Mouse (Mus musculus): Measurements from ENCODE around the gene Glud1. TPM values are rescaled to one million over a fixed set of nuclear protein-coding genes. Genes with fewer than 3 reads are reported as not detected.
"Not testable (repeated sequence)": the region's sequence is repeated elsewhere in the genome, so short reads cannot be mapped to it uniquely, and the experiment has no call there.

The Glud1 gene
- total RNA-seq, 2 experiments from 2014 or later, result 288 to 343 TPM

DNA sequence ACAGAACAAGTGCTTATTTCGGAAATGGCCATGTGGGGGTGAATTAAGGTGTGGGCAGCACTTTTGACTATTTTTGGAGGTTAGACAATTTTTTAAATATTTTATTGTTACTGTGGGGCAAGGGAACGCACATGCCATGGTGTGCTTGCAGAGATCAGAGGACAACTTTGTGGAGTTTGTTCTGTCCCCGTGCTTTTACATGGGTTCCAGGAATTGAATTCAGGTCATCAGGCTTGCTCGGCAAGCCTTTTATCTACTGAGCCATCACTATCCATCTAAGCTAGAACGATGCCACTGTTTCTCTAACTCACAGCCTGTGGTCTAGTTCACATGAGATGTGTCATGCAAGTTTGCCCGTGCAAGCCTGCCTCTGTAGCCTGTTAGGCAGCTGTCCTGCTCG, 37.8 kb downstream of the Glud1 start:
- no peak for DNase-seq (ENCODE audit: extremely low spot score in 1 of 2, low spot score in 1 of 2)

DNA sequence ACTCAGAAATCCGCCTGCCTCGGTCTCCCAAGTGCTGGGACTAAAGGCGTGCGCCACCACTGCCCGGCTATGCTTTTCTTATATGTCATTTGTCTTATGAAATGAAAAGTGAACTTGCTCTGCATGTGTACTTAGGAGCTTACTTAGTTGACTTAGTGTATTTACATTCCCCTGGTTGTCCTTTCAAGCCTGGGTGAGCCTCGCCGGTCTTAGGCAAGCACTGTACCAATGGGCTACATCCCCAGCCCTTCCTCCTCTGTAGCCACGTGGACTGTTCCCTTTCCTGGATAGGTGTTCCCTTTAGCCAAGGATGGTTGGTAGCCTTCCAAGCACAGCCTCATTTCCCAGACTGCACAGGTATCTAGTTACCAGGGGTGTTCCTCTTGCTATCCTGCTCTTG, 38.5 kb downstream of the Glud1 start:
- DNase-seq (ENCODE audit: extremely low spot score in 1 of 2, low spot score in 1 of 2), result no peak

DNA sequence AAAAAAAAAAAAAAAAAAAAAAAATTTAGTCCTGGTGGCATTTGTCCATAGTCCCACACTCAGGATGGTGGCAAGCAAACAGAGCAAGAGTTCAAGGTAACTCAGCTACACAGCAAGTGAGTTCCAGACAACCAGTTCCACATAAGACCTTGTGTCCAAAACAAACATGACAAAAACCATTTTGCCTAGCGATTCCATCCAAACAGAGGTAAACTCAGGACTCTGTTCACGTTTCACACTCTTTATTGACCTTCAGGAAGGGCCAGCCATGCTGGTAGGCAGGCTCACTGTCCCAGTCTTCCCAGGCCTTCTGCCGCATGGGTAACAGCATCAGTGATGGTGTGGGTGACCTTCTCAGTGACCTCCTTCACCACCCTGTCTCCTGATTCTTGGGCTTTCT, 41.1 kb downstream of the Glud1 start:
- no peak for DNase-seq (ENCODE audit: extremely low spot score in 1 of 2, low spot score in 1 of 2)

DNA sequence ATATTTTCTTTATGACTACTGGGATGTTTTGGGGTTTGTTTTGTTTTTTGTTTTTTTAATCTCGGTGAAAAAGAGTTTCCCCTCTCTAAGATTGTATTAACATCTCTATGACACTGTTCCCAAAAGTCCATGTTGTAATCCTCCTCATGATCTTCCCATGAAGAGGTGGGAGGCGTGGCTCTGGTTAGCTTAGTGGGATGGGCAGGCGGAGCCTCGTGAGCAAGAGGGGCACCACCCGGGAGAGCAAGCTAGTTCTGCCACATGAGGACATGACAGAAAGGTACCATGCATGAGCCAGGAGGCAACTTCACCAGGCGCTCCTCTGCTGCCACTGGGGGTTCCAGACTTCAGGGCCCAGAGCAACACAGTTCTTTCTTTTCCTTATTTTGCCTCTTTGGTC, 42.0 kb downstream of the Glud1 start:
- no peak for DNase-seq (ENCODE audit: extremely low spot score in 1 of 2, low spot score in 1 of 2)

DNA sequence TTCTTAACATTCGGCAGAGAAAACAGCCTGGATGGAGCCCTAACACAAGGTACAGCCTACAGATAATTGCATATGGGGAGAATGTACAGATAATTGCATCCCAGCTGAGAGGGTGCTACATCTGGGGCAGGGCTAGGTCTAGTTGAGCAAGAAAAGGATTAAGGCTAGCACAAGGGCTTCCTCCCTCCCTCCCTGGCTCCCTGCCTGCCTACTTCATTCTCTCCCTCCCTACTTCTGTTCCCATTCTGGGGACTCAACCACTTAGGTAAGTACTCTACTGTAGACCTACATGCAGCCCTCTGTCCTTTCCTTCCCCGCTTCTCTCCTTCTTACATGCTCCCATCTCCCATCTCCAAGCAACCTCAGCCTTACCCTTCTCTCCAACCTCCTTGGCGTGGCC, 42.8 kb downstream of the Glud1 start:
- DNase-seq (ENCODE audit: extremely low spot score in 1 of 2, low spot score in 1 of 2), result no peak

DNA sequence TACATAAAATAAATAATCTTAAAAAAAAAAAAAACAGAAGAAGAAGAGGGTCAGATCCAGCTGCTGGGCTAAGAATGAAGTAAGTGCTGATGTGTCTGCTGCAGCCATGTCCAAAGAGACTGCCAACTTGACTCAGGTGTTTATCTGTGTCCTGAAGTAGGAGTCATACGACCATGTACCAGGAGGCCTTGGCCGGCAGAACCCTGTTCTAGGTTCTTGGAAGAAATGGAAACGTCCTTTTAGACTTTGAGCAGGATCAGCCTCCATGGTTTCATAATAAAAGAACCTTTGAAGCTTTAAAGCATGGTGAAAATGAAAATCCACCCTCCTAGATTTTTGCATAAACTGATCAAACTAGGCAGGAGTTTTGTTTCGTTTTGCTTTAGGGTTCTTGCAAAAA, 43.9 kb downstream of the Glud1 start:
- no peak for DNase-seq (ENCODE audit: extremely low spot score in 1 of 2, low spot score in 1 of 2)

DNA sequence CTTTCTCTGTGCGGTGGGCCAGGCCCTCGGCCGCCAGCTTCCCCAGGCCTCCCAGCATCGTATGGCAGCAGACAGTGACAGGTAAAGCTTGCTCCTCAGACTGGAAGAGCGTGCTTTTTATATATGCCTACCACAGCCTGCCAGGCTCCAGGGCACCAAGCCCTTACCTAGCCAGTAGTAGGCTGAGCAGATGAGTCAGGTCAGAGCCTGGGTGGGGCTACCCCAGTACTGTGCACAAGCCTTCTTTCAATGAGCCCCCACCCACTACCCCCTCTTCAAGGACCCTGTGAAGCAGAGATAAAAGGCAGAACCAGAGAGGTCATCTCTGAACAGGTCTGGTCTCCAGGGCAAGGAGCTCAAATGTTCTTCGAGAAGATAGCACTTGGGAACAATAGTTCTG, 44.8 kb downstream of the Glud1 start, which contains the start of gene Fam25c:
Gene Fam25c (minus strand): TSS at position 133 of the 400 bp plus-strand sequence.
- DNase-seq (ENCODE audit: extremely low spot score in 1 of 2, low spot score in 1 of 2), result no peak

DNA sequence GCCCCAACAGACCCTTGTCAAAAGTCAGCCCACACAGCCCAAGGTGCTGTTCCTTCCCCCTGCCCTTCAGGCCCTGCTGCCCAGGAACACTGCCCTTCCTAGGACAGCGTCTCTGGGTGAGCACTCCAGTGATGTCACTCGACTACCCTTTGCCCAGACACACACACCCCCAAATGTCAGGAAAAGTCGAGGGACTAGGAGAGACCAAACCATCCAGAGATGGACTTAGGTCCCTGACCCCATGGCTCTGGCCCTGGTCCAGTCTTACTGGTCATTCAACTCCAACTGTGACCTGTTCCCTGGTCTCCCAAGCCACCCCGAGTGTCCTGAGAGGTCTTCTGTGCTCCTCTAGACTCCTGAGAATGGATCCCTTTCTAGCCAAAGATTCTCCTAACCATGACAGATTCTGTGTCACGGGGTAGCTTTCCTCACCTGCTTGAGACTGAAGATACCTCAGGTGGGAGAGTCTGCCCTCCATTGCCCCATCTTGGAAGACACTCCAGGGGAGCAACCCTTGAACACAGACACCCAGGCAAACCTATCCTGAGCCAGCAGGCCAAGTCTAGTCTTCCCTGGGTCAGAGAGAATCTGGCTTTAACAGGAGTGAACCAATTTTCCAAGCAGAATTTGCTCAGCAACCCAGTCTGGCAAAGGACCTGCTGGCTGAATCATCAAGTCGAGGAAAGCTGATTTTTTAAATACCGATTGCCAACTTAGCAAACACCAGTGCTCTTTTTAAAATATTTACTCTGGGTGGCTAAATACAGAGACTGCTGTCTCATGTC, 47.3 kb downstream of the Glud1 start:
- no peak for DNase-seq (ENCODE audit: extremely low spot score in 1 of 2, low spot score in 1 of 2)

DNA sequence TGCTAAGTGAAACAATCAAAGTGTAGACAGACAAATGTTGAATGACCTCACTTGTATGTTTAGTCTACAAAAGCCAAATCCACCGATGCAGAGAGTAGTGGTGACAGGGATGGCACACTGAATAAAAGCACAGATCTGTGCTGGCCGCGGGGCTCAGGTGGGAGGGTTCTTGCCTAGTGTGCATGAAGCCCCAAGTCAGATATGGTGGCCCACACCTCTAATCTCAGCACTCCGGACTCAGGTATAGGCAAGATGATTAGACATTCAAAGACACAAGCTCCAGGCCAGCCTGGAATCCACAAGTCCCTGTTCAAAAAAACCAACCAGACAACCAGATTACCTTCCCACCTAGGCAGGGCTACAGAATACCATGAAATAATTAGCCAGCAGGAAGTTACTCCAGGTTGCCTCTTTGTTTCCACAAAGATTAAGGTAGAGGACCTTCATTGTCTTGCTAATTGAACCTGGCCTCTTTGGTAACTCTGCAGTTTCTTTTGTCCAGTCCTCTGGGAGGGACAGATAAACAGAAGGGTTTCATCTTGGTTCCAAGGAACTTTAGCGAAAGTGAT, 49.2 kb downstream of the Glud1 start:
- no peak for DNase-seq (ENCODE audit: extremely low spot score in 1 of 2, low spot score in 1 of 2)

DNA sequence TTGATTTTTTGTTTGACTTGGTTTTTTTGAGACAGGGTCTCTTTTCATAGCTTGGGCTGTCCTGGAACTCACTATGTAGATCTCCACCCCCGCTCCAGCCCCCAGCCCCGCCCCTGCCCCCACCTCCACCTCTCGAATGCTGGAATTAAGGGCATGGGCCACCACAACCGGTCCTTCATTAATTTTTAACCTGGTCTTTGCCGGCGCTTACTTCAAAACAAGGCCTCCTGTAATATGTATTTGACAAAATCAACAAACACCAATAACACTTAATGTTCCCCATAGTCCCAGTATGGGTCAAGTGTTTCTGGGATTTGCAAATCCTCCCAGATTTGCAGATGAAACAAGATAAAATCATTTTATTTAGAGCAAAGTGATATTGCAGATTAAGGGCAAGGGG, 49.7 kb downstream of the Glud1 start:
- DNase-seq (ENCODE audit: extremely low spot score in 1 of 2, low spot score in 1 of 2), result no peak

DNA sequence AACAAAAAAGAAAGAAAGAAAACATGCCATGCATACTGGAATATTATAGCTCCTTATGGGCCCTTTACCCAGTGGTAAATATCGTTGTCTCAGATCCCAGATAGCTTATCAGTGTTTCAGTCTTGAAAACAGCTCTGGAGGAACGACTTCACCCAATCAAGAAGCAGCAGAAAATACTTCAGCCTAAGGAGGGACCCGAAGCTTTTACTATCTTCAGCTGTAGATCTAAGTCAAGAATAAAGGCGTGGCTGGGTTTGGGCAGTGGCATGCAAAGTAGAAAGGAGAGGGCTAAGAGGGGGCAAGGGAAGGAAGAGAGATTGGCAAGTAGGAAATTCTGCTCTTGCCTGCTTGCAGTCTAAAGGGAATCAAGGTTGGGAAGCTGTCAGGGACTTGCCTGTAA, 51.6 kb downstream of the Glud1 start:
- DNase-seq (ENCODE audit: extremely low spot score in 1 of 2, low spot score in 1 of 2), result no peak

DNA sequence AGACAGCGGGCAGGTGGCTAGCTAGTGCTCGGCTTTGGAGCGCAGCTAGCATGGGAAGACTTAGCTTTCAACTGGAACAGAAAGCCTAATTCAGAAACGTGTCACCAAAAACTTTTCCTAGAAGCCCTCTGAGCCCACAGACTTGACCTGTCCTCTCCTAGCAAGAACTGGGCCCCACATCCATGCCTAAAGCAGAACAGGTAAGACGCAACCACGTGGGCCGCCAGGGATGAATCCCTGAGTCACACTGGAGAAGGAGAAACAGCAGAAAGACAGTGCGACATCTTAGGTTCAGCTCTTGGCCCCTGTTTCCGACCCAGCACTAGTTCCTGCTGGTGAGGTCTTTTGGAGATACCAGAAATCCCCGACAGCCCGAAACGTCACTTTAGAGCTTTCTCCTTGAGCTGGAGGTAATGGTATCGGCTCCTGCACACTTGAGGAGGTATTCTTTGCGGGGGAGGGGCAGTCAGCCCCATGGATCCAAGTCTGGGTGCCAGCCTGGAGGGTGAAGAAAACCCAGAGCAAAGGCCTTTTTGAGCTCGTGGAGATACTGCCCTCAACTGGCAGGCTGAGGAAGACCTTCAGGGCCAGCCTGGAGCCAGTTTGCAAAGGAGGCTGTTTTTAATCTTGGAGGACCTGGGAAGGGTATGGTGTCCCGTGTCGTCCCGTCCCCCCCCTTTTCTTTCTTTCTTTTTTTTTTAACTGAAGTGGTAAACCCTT, 52.4 kb downstream of the Glud1 start:
- DNase-seq (ENCODE audit: extremely low spot score in 1 of 2, low spot score in 1 of 2), result peak; percentile 35 to 54

DNA sequence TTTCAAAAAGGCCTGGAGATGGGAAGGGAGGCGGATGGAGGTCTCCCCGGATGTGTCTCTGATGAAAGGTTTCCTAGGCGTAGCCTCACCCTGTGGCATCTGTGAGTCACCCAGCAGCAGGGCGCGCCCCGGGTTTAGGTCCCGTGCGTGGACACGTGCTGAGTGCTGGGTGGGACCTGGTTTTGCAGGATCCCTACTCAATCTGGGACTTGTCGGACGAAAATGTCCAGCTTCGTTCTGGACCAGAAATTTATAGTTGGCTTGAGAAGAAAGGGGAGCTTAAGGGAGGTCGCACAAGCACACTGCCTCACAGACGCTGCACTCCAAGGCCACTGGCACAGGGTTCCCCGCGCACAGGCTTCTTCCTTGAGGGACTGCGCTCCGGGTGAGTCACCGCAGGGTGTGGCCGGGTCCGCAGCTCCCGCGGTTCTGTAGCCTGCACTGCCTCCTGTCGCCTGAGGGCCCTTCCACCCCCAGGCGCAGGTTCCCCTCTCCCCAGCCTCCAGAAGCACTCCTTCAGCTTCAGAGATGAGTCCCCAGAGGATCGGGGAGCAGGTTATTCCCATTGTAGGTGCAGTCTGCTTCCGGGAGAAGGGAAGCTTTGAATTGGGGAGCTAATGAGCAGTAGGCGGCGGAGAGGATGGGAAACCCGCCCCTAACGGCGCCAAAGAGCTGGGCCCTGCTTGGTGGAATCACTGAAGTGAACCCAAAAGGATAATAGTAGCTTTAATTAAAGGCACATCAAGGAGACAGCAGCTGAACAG, 53.1 kb downstream of the Glud1 start:
- peak in 1 of 2 experiments; percentile 32 for DNase-seq (ENCODE audit: extremely low spot score in 1 of 2, low spot score in 1 of 2)

DNA sequence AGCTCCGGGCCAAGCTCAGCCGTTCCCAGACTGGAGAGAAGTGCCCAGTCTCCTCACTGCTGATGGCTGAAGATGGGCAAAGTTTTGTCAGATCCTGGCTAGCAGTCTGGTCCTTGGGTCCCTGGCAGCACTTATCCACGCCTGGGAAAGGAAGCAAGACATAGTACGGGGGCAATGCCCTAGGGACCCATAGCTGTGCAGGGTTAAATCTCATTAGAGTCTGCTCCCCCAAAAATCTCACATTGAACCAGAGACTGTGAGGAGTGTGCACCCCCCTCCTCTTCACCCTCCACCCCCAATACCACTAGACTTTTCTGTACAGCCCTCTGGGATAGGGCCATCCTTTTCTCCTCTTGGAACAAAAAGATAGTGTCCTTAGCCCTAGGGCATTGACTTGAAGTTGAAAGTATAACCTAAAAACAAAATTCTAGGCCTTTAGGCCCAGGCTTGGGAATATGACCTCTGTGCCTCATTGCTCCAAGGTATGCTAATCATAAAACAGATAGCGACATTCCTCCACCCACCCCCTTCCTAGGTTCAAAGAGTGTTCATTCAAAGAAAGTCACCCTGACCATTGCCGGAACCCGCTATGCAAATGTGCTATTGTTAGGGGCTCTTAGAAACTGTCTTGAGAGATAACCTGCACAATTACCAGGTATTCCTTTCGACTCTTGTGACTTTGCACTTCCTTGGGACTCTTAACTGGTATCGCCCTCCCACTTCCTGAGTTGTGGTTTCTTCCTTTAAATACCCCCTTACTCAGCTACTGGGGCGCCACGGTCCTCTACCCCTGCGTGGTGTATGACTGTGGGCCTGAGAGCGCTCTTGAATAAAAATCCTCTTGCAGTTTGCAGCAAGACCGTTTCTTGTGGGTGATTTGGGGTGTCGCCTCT, 54.0 kb downstream of the Glud1 start:
- DNase-seq (ENCODE audit: extremely low spot score in 1 of 2, low spot score in 1 of 2), result not testable (repeated sequence)

DNA sequence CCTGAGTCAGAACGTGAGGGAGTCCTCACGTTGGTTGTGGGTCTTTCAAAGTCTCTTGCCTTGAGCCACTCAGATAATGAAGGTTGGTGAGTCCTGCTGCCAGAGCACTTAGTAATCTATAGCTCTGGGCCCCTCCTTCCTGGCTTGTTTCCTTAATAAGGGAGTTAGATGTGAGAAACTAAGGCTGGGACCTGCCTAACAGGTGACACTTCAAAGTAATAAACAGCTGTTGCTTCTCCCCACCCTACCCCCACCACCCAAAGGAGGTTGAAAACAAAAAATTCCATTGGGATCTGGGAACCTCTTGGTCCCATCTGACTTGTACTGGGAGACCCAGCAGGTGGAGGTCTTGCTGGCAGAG, 54.6 kb downstream of the Glud1 start:
- no peak for DNase-seq (ENCODE audit: extremely low spot score in 1 of 2, low spot score in 1 of 2)

DNA sequence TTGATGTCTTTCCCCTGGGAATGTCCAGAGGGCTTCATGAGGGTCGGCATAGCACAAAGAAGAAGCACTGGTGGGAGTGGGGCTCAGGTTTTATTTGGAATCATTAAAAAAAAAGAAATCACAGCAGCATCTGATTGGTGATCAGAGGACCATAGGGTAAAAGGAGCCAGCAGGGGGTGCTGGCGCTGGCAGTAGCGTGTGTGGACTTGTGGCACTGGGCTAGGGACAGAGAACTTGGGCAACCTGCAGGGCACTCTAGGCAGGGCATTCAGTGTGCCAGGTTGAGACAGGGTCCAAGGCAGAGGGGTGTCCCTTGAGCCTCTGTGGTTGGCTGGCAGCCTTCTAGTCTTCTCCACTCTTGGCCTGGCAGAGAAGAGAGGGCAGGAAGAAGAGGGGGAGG, 59.7 kb downstream of the Glud1 start:
- no peak for DNase-seq (ENCODE audit: extremely low spot score in 1 of 2, low spot score in 1 of 2)

DNA sequence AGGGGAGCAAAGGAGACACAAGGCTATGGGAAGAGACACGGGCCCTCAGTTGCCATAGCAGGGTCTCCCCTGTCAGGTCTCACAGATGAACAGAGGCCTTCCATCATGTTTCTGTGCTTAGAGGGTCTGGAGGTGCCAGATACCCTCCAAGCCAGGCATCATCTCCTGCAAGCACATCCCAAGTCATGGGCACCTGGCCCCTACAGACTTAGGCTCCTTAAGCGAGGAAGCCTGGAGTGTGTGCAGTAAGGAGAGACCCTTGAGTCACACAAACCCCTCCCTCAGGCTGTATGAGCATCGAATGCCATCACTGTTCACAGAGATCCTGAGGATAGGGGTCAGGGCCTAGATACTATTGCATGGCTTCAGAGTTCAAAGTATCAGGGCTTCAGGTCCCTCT, 60.4 kb downstream of the Glud1 start:
- no peak for DNase-seq (ENCODE audit: extremely low spot score in 1 of 2, low spot score in 1 of 2)

DNA sequence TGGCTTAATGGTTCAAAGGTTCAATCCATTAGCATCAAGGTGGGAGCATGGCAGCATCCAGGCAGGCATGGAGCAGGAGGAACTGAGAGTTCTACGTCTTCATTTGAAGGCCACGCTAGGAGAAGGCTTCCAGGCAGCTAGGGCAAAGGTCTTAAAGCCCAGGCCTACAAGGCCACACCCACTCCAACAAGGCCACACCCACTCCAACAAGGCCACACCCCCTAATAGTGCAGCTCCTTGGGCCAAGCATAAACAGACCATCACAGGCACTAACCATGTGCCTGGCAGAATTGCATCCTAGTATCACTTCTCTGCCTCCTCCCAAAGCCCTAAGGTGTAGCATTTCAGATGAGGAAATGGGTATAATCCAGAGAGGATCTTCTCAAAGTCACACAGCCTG, 61.2 kb downstream of the Glud1 start:
- no peak for DNase-seq (ENCODE audit: extremely low spot score in 1 of 2, low spot score in 1 of 2)

DNA sequence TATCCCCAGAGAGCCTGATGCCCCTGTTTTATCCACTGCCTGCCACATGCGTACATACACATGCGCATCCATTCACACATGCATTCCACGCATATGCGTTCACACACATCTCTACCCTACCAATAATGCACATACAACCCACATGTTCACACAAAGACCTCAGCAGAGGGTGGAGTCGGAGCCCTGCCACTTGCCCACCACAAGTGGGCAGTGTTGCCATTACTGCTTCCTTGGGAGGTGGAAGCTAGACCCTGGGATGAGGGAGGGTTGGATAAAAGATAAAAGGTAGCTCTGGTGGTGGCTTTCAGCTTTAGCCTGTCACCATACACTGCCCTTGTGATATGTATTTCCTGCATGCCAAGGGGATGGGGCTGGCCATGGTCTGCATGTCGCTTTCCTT, 62.1 kb downstream of the Glud1 start:
- DNase-seq (ENCODE audit: extremely low spot score in 1 of 2, low spot score in 1 of 2), result peak in 1 of 2 experiments; percentile 73

DNA sequence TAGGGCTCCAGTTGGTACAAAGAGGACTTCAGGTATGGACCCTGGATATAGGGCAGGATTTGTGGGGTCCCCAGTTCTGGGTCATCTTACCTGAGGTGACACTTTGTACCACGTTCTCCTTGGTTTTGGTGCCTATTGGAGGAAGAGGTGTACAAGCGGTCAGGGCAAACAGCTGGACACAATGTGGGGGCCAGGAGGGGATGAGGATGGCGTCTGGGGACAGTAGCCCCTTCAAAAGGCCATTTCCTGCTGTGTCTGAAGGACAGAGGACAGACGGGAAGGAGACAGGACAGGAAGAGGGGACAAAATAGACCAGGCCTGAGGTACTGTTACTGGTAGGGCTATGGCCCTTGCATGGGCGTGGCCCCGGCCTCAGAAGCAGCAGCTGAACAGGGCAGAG, 63.1 kb downstream of the Glud1 start:
- no peak for DNase-seq (ENCODE audit: extremely low spot score in 1 of 2, low spot score in 1 of 2)
